ENCODE assay signal across 20 mouse cellular contexts in genomic region chr9:70584641-70585040, GRCm38 (mm10). TPM values are rescaled to one million over a fixed set of nuclear protein-coding genes. Genes with fewer than 3 reads are reported as not detected.
DNase-seq lines count a peak whose midpoint lies in the region; ATAC-seq and TF ChIP-seq lines count a peak whose summit lies in the region.
"Had no signal": no experiment of that assay in that cellular context is flagged by ENCODE, and none has a peak within 500 bp of the region (broad histone marks: within the 10 kb centered on the region; RNA-seq: fewer than 3 reads in every experiment).

No protein-coding gene starts in this region.

- no peaks in the 10 kb centered on the region for H3K27me3 ChIP-seq in intestine, embryonic 14.5 days (replicated peaks; ENCODE audit: control insufficient read depth, insufficient read depth, low read length)
- no peaks in the 10 kb centered on the region for H3K27me3 ChIP-seq in intestine, embryonic 16.5 days (replicated peaks; ENCODE audit: control insufficient read depth, insufficient read depth, low read length)
- H3K27me3 ChIP-seq: embryonic facial prominence, embryonic 12.5 days; forebrain, embryonic 15.5 days; hindbrain, embryonic 13.5 days; limb, embryonic 15.5 days; liver, embryonic 15.5 days; midbrain, embryonic 13.5 days had no signal

- no peak for TF ChIP-seq POLR2A in brain, embryonic 14.5 days (IDR thresholded peaks at IDR 0.05; ENCODE audit: borderline replicate concordance, extremely low read depth, insufficient read depth, insufficient read length, poor library complexity, severe bottlenecking)

- no peak overlapping the region for H3K4me3 ChIP-seq in intestine, embryonic 14.5 days (ENCODE audit: low read depth, low read length)
- no peak overlapping the region for H3K4me3 ChIP-seq in intestine, embryonic 16.5 days (ENCODE audit: low read length)
- H3K4me3 ChIP-seq: embryonic facial prominence, embryonic 12.5 days; erythroblast, embryonic 14.5 days; forebrain, embryonic 15.5 days; hindbrain, embryonic 13.5 days; limb, embryonic 15.5 days; liver, embryonic 15.5 days; midbrain, embryonic 13.5 days had no signal

- 74% methylated on average over 14 of the region's 14 CpGs for WGBS in intestine, embryonic 14.5 days
- WGBS in intestine, embryonic 16.5 days = 84% methylated on average over 14 of the region's 14 CpGs

- TF ChIP-seq CTCF in brain, embryonic 14.5 days (IDR thresholded peaks at IDR 0.05; ENCODE audit: borderline replicate concordance, extremely low read depth, insufficient read depth, insufficient read length) = no peak

- H3K4me1 ChIP-seq in intestine, embryonic 14.5 days (replicated peaks; ENCODE audit: control insufficient read depth, insufficient read depth, low read length) = no peaks in the 10 kb centered on the region
- H3K4me1 ChIP-seq in intestine, embryonic 16.5 days (ENCODE audit: control insufficient read depth, insufficient read depth, low read length) = no peaks in the 10 kb centered on the region
- H3K4me1 ChIP-seq: embryonic facial prominence, embryonic 12.5 days; forebrain, embryonic 15.5 days; hindbrain, embryonic 13.5 days; limb, embryonic 15.5 days; liver, embryonic 15.5 days; midbrain, embryonic 13.5 days had no signal

- peaks cover 93% of the 10 kb centered on the region for H3K36me3 ChIP-seq in intestine, embryonic 14.5 days (ENCODE audit: control insufficient read depth, insufficient read depth, low read length)
- peaks cover 23% of the 10 kb centered on the region for H3K36me3 ChIP-seq in intestine, embryonic 16.5 days (ENCODE audit: control insufficient read depth, insufficient read depth, low read length)

- H3K27ac ChIP-seq in intestine, embryonic 14.5 days (ENCODE audit: low read depth) = no peak overlapping the region
- H3K27ac ChIP-seq in intestine, embryonic 16.5 days (ENCODE audit: low read length) = no peak overlapping the region
- H3K27ac ChIP-seq: embryonic facial prominence, embryonic 12.5 days; forebrain, embryonic 15.5 days; hindbrain, embryonic 13.5 days; kidney, postnatal 0 days; limb, embryonic 15.5 days; liver, embryonic 15.5 days; midbrain, embryonic 13.5 days had no signal

- no peak overlapping the region for H3K4me2 ChIP-seq in intestine, embryonic 14.5 days (ENCODE audit: low read length)
- H3K4me2 ChIP-seq in intestine, embryonic 16.5 days (ENCODE audit: low read depth, low read length) = no peak overlapping the region
- H3K4me2 ChIP-seq: embryonic facial prominence, embryonic 12.5 days; forebrain, embryonic 15.5 days; heart, embryonic 11.5 days; hindbrain, embryonic 13.5 days; limb, embryonic 15.5 days; liver, embryonic 15.5 days; midbrain, embryonic 13.5 days had no signal

- peak; percentile 44 for DNase-seq in intestine, embryonic 14.5 days (ENCODE audit: low spot score)
- peak; percentile 6 for DNase-seq in brain, embryonic 14.5 days (ENCODE audit: low read depth)
- peak; percentile 53 for DNase-seq in thymus, postnatal 0 days (ENCODE audit: low spot score)
- DNase-seq in adrenal gland, adult 2 months = no peak
- DNase-seq in urinary bladder, postnatal 4 days (ENCODE audit: low spot score in 2 of 2) = no peak
- no peak for DNase-seq in kidney, adult 11 months
- DNase-seq: adrenal gland, postnatal 25 days; cerebellum, adult 9-10 months; gastrocnemius, postnatal 36 days; kidney, adult 18-20 months had no signal

- no peak for ATAC-seq in intestine, embryonic 14.5 days (replicated peaks; ENCODE audit: low FRiP score, low TSS enrichment, low read depth)
- no peak for ATAC-seq in intestine, embryonic 16.5 days
- ATAC-seq: forebrain, embryonic 15.5 days; midbrain, embryonic 13.5 days had no signal

- H3K9me3 ChIP-seq in intestine, embryonic 14.5 days (ENCODE audit: control insufficient read depth, low read length) = no peaks in the 10 kb centered on the region
- H3K9me3 ChIP-seq in intestine, embryonic 16.5 days (ENCODE audit: control insufficient read depth, low read length) = no peaks in the 10 kb centered on the region
- H3K9me3 ChIP-seq: embryonic facial prominence, embryonic 12.5 days; forebrain, embryonic 15.5 days; hindbrain, embryonic 13.5 days; limb, embryonic 15.5 days; liver, embryonic 15.5 days; midbrain, embryonic 13.5 days had no signal

- H3K9ac ChIP-seq in intestine, embryonic 14.5 days (ENCODE audit: low read length) = no peak overlapping the region
- H3K9ac ChIP-seq in intestine, embryonic 16.5 days (ENCODE audit: low read depth, low read length) = no peak overlapping the region
- H3K9ac ChIP-seq: embryonic facial prominence, embryonic 12.5 days; forebrain, embryonic 15.5 days; hindbrain, embryonic 13.5 days; limb, embryonic 15.5 days; liver, embryonic 15.5 days; midbrain, embryonic 13.5 days had no signal

RNA-seq across cellular contexts. Expression of gene Sltm, which starts 42.1 kb away (rescaled TPM):
- polyA plus RNA-seq in intestine, embryonic 14.5 days (2014; fragmentation: Nextera tagmentation; extraction: Ambion mirVana) = 56.5 and 62.1 TPM in 2 replicates
- 39.9 and 44.1 TPM in 2 replicates for polyA plus RNA-seq in intestine, embryonic 16.5 days (2015; fragmentation: Nextera tagmentation; extraction: Ambion mirVana)
- polyA plus RNA-seq in brain, embryonic 14.5 days (2012; rRNA removed) = 45.4 and 58.8 TPM in 2 replicates
- 44.9 and 52.3 TPM in 2 replicates for polyA plus RNA-seq in thymus, postnatal 0 days (2015; fragmentation: Nextera tagmentation; extraction: Ambion mirVana)
- total RNA-seq in adrenal gland, adult 2 months (2021) = 10 to 100 TPM; 28.5 to 41.7 TPM
- 3.2 and 5.2 TPM in 2 replicates for polyA plus RNA-seq in adrenal gland, adult 2 months (2012; rRNA removed)

Comparison
In these comparisons a context has a peak if more than half of its experiments do, and no peak if none do; other contexts are left out.
1. DNase-seq: peak in intestine, embryonic 14.5 days (single experiment), brain, embryonic 14.5 days (single experiment) and thymus, postnatal 0 days (single experiment); none in adrenal gland, adult 2 months (single experiment), urinary bladder, postnatal 4 days (0 of 2) and kidney, adult 11 months (single experiment).